Comparison of ENCODE assay signal across 28 mouse cellular contexts in the genomic region with DNA sequence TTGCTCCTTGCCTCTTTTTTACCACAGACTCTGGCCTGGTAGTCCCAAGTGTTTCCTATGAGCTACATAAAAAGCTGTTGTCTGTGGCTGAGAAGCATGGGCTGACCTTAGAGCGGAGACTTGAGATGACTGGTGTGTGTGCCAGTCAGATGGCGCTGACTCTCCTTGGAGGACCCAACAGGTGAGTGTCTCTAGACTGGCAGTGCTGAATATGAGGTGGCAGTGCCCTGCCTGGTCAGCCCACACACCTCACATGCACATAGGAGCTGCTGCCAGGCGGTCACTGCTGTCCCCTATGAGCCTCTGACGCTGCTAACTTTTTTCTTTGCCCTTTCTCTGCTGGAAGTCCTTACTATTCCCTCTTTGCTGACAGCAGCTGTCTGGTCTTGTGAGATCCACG. TPM values are rescaled to one million over a fixed set of nuclear protein-coding genes. Genes with fewer than 3 reads are reported as not detected.
A peak's percentile ranks its signal among the peaks of the same experiment; 100 is the strongest.
DNase-seq lines count a peak whose midpoint lies in the region; ATAC-seq and TF ChIP-seq lines count a peak whose summit lies in the region.
"Had no signal": no experiment of that assay in that cellular context is flagged by ENCODE, and none has a peak within 500 bp of the region (broad histone marks: within the 10 kb centered on the region; RNA-seq: fewer than 3 reads in every experiment).

No protein-coding gene starts in this region.

- H3K4me3 ChIP-seq in forebrain, embryonic 11.5 days (ENCODE audit: low read depth, low read length), result no peak overlapping the region
- no peak overlapping the region for H3K4me3 ChIP-seq in forebrain, embryonic 16.5 days (replicated peaks; ENCODE audit: low read length)
- no peak overlapping the region for H3K4me3 ChIP-seq in gastrocnemius, adult 2 months
- no peak overlapping the region for H3K4me3 ChIP-seq in brown adipose tissue, adult 24 weeks (ENCODE audit: insufficient read depth, low read depth, low read length)
- H3K4me3 ChIP-seq in liver, embryonic 11.5 days (ENCODE audit: low read depth, low read length), result no peak overlapping the region
- H3K4me3 ChIP-seq: embryonic facial prominence, embryonic 10.5 days; embryonic facial prominence, embryonic 12.5 days; forebrain, embryonic 12.5 days had no signal

- H3K9ac ChIP-seq in forebrain, embryonic 11.5 days (ENCODE audit: low read length), result no peak overlapping the region
- H3K9ac ChIP-seq in forebrain, embryonic 16.5 days (replicated peaks; ENCODE audit: low read depth, low read length), result no peak overlapping the region
- H3K9ac ChIP-seq in liver, embryonic 11.5 days (ENCODE audit: low read depth, low read length), result no peak overlapping the region
- H3K9ac ChIP-seq: embryonic facial prominence, embryonic 12.5 days; forebrain, embryonic 12.5 days; forebrain, postnatal 0 days had no signal

- TF ChIP-seq CTCF in gastrocnemius, adult 2 months (IDR thresholded peaks at IDR 0.05), result no peak

- no peaks in the 10 kb centered on the region for H3K27me3 ChIP-seq in forebrain, embryonic 11.5 days (ENCODE audit: control insufficient read depth, insufficient read depth, low read length)
- no peaks in the 10 kb centered on the region for H3K27me3 ChIP-seq in forebrain, embryonic 16.5 days (replicated peaks; ENCODE audit: control insufficient read depth, insufficient read depth, low read length)
- no peaks in the 10 kb centered on the region for H3K27me3 ChIP-seq in liver, embryonic 11.5 days (replicated peaks; ENCODE audit: control insufficient read depth, insufficient read depth, low read length)
- H3K27me3 ChIP-seq: CH12.LX; embryonic facial prominence, embryonic 12.5 days; forebrain, embryonic 12.5 days; Patski had no signal

- H3K36me3 ChIP-seq in forebrain, embryonic 11.5 days (ENCODE audit: control insufficient read depth, insufficient read depth, low read length), result no peaks in the 10 kb centered on the region
- no peaks in the 10 kb centered on the region; the same call in 1 of the 2 replicates for H3K36me3 ChIP-seq in forebrain, embryonic 16.5 days (ENCODE audit: control insufficient read depth, insufficient read depth)
- peaks cover 9% of the 10 kb centered on the region for H3K36me3 ChIP-seq in liver, embryonic 11.5 days (ENCODE audit: control insufficient read depth, insufficient read depth, low read length)

- no peak overlapping the region for H3K4me2 ChIP-seq in forebrain, embryonic 11.5 days (ENCODE audit: low read depth, low read length, severe bottlenecking)
- no peak overlapping the region for H3K4me2 ChIP-seq in forebrain, embryonic 16.5 days (ENCODE audit: low read length)
- no peak overlapping the region for H3K4me2 ChIP-seq in liver, embryonic 11.5 days
- H3K4me2 ChIP-seq: embryonic facial prominence, embryonic 12.5 days; forebrain, embryonic 12.5 days had no signal

- peak; percentile 35 for DNase-seq in forebrain, embryonic 11.5 days (ENCODE audit: low spot score)
- DNase-seq in gastrocnemius, adult 2 months, result peak; percentile 64
- no peak for DNase-seq in gastrocnemius, postnatal 10 days
- DNase-seq in heart, adult 11 months, result peak; percentile 78
- no peak for DNase-seq in heart, adult 8-10 months (ENCODE audit: low spot score)
- no peak for DNase-seq in liver, embryonic 11.5 days (ENCODE audit: low spot score)
- DNase-seq: adrenal gland, postnatal 10 days; adrenal gland, postnatal 25 days; cerebellum, adult 11-12 months; cerebellum, adult 2 months; cerebellum, adult 9-10 months; cerebellum, postnatal 10 days; cerebellum, postnatal 25 days; forebrain, postnatal 0 days had no signal

- no peak for ATAC-seq in forebrain, embryonic 11.5 days (replicated peaks; ENCODE audit: low FRiP score)
- ATAC-seq in forebrain, embryonic 16.5 days, result no peak
- ATAC-seq in liver, embryonic 11.5 days (replicated peaks; ENCODE audit: low FRiP score), result no peak
- ATAC-seq: activated CD4-positive, CD25-positive, alpha-beta regulatory T cell, adult 4 months; CD4-positive, CD25-positive, alpha-beta regulatory T cell, adult 4 months; forebrain, embryonic 14.5 days; forebrain, postnatal 0 days; Patski had no signal

- 92% methylated on average over 5 of the region's 5 CpGs for WGBS in forebrain, embryonic 11.5 days
- WGBS in forebrain, embryonic 16.5 days, result 89% methylated on average over 5 of the region's 5 CpGs
- WGBS in liver, embryonic 11.5 days, result 90% methylated on average over 5 of the region's 5 CpGs

- H3K4me1 ChIP-seq in forebrain, embryonic 11.5 days (replicated peaks; ENCODE audit: control insufficient read depth, insufficient read depth, low read length), result no peaks in the 10 kb centered on the region
- no peaks in the 10 kb centered on the region for H3K4me1 ChIP-seq in forebrain, embryonic 16.5 days (replicated peaks; ENCODE audit: control insufficient read depth, insufficient read depth, low read length)
- H3K4me1 ChIP-seq in brown adipose tissue, adult 24 weeks (ENCODE audit: control insufficient read depth, insufficient read depth, insufficient read length, low read length), result peaks cover 7% of the 10 kb centered on the region; the same call in 1 of the 2 replicates
- H3K4me1 ChIP-seq in liver, embryonic 11.5 days (replicated peaks; ENCODE audit: control insufficient read depth, insufficient read depth, low read length), result peaks cover 2% of the 10 kb centered on the region; the same call in 1 of the 2 replicates
- H3K4me1 ChIP-seq: embryonic facial prominence, embryonic 10.5 days; embryonic facial prominence, embryonic 12.5 days; forebrain, embryonic 12.5 days had no signal

- intact Hi-C loops in gastrocnemius, adult 2 months (cut with DNase I), result no loop called here

- no peak overlapping the region for H3K27ac ChIP-seq in forebrain, embryonic 11.5 days (ENCODE audit: low read depth, low read length)
- H3K27ac ChIP-seq in forebrain, embryonic 16.5 days (ENCODE audit: low read length), result no peak overlapping the region
- H3K27ac ChIP-seq in gastrocnemius, adult 2 months, result peak overlapping the region; percentile 75
- peak overlapping the region; percentile 6; the same call in 1 of the 2 replicates for H3K27ac ChIP-seq in brown adipose tissue, adult 24 weeks (replicated peaks; ENCODE audit: low read depth, low read length)
- H3K27ac ChIP-seq in liver, embryonic 11.5 days (ENCODE audit: low read depth, low read length), result no peak overlapping the region
- H3K27ac ChIP-seq: embryonic facial prominence, embryonic 10.5 days; embryonic facial prominence, embryonic 12.5 days; forebrain, embryonic 12.5 days had no signal

- no peaks in the 10 kb centered on the region for H3K9me3 ChIP-seq in forebrain, embryonic 11.5 days (ENCODE audit: control insufficient read depth, low read length)
- no peaks in the 10 kb centered on the region for H3K9me3 ChIP-seq in forebrain, embryonic 16.5 days (ENCODE audit: control insufficient read depth, low read length)
- H3K9me3 ChIP-seq in liver, embryonic 11.5 days (ENCODE audit: control insufficient read depth, low read length), result no peaks in the 10 kb centered on the region
- H3K9me3 ChIP-seq: embryonic facial prominence, embryonic 10.5 days; embryonic facial prominence, embryonic 12.5 days; forebrain, embryonic 12.5 days; G1E had no signal

RNA-seq across cellular contexts. Expression of gene Clk3, which starts 25.8 kb away (rescaled TPM):
- 91.5 and 102 TPM in 2 replicates for polyA plus RNA-seq in forebrain, embryonic 11.5 days (2014; fragmentation: Nextera tagmentation; extraction: Ambion mirVana)
- polyA plus RNA-seq in forebrain, embryonic 16.5 days (2015; fragmentation: Nextera tagmentation; extraction: Ambion mirVana), result 88.9 and 97.4 TPM in 2 replicates
- total RNA-seq in gastrocnemius, adult 2 months (2021), result 10 to 100 TPM; 45.4 to 50.4 TPM
- total RNA-seq in gastrocnemius, postnatal 10 days (2021), result 10 to 100 TPM; 34.8 to 45.3 TPM
- total RNA-seq in heart, adult 8-10 months (2022), result 10 to 100 TPM; 23.8 to 36.5 (median 29.3) TPM
- 22.3 and 26.6 TPM in 2 replicates for polyA plus RNA-seq in brown adipose tissue, adult 24 weeks (2012; ENCODE audit: insufficient read depth, insufficient read length, missing spikeins)
- polyA plus RNA-seq in liver, embryonic 11.5 days (2014; fragmentation: Nextera tagmentation; extraction: Ambion mirVana), result 85.0 and 85.1 TPM in 2 replicates

RNA-seq across cellular contexts. Expression of gene Edc3, which starts 31.5 kb away (rescaled TPM):
- polyA plus RNA-seq in forebrain, embryonic 11.5 days (2014; fragmentation: Nextera tagmentation; extraction: Ambion mirVana), result 25.1 and 27.4 TPM in 2 replicates
- polyA plus RNA-seq in forebrain, embryonic 16.5 days (2015; fragmentation: Nextera tagmentation; extraction: Ambion mirVana), result 37.0 and 39.2 TPM in 2 replicates
- total RNA-seq in gastrocnemius, adult 2 months (2021), result 1 to 10 TPM; 5.9 to 6.6 TPM
- 1 to 10 TPM; 7.8 to 8.5 TPM for total RNA-seq in gastrocnemius, postnatal 10 days (2021)
- 1 to 10 TPM; 3.6 to 5.3 (median 4.5) TPM for total RNA-seq in heart, adult 8-10 months (2022)
- 4.4 and 5.7 TPM in 2 replicates for polyA plus RNA-seq in brown adipose tissue, adult 24 weeks (2012; ENCODE audit: insufficient read depth, insufficient read length, missing spikeins)
- 22.2 and 23.5 TPM in 2 replicates for polyA plus RNA-seq in liver, embryonic 11.5 days (2014; fragmentation: Nextera tagmentation; extraction: Ambion mirVana)

RNA-seq across cellular contexts. Expression of gene Cyp1a1, which starts 52.1 kb away (rescaled TPM):
- polyA plus RNA-seq in forebrain, embryonic 11.5 days (2014; fragmentation: Nextera tagmentation; extraction: Ambion mirVana), result not detected in 2 replicates
- polyA plus RNA-seq in forebrain, embryonic 16.5 days (2015; fragmentation: Nextera tagmentation; extraction: Ambion mirVana), result 0.12 and 0.18 TPM in 2 replicates
- under 1 TPM; 0.36 to 0.53 TPM for total RNA-seq in gastrocnemius, adult 2 months (2021)
- under 1 TPM; 0.09 TPM for total RNA-seq in gastrocnemius, postnatal 10 days (2021)
- under 1 TPM in 2 of 4 experiments, not detected in 2; 0.14 to 0.69 TPM for total RNA-seq in heart, adult 8-10 months (2022)
- polyA plus RNA-seq in brown adipose tissue, adult 24 weeks (2012; ENCODE audit: insufficient read depth, insufficient read length, missing spikeins), result 2.6 and 4.5 TPM in 2 replicates
- polyA plus RNA-seq in liver, embryonic 11.5 days (2014; fragmentation: Nextera tagmentation; extraction: Ambion mirVana), result 0.66 and 0.92 TPM in 2 replicates
- total RNA-seq: G1E had no signal
- polyA plus RNA-seq: activated CD4-positive, CD25-positive, alpha-beta regulatory T cell, adult 4 months; CD4-positive, CD25-positive, alpha-beta regulatory T cell, adult 4 months; embryonic facial prominence, embryonic 12.5 days; forebrain, embryonic 12.5 days; forebrain, embryonic 14.5 days; G1E; Patski had no signal

RNA-seq across cellular contexts. Expression of gene Cyp1a2, which starts 56.4 kb away (rescaled TPM):
- not detected in 2 replicates for polyA plus RNA-seq in forebrain, embryonic 11.5 days (2014; fragmentation: Nextera tagmentation; extraction: Ambion mirVana)
- polyA plus RNA-seq in forebrain, embryonic 16.5 days (2015; fragmentation: Nextera tagmentation; extraction: Ambion mirVana), result not detected in 2 replicates
- total RNA-seq in gastrocnemius, adult 2 months (2021), result not detected
- total RNA-seq in gastrocnemius, postnatal 10 days (2021), result under 1 TPM in 1 of 2 experiments, not detected in 1; 0.14 TPM
- total RNA-seq in heart, adult 8-10 months (2022), result not detected
- not detected in 2 replicates for polyA plus RNA-seq in brown adipose tissue, adult 24 weeks (2012; ENCODE audit: insufficient read depth, insufficient read length, missing spikeins)
- not detected in 2 replicates for polyA plus RNA-seq in liver, embryonic 11.5 days (2014; fragmentation: Nextera tagmentation; extraction: Ambion mirVana)
- total RNA-seq: adrenal gland, postnatal 25 days; CH12.LX; forebrain, postnatal 0 days; G1E had no signal
- polyA plus RNA-seq: activated CD4-positive, CD25-positive, alpha-beta regulatory T cell, adult 4 months; brain, embryonic 14.5 days; CD4-positive, CD25-positive, alpha-beta regulatory T cell, adult 4 months; cerebellum, adult 2 months; cortical plate, adult 2 months; embryonic facial prominence, embryonic 10.5 days; embryonic facial prominence, embryonic 12.5 days; embryonic facial prominence, embryonic 14.5 days; forebrain, embryonic 12.5 days; forebrain, embryonic 14.5 days; forebrain, postnatal 0 days; G1E; Patski had no signal

Comparison
In these comparisons a context has a peak if more than half of its experiments do, and no peak if none do; other contexts are left out.
1. DNase-seq: peak in forebrain, embryonic 11.5 days (single experiment), gastrocnemius, adult 2 months (single experiment) and heart, adult 11 months (single experiment); none in gastrocnemius, postnatal 10 days (single experiment), heart, adult 8-10 months (single experiment) and liver, embryonic 11.5 days (single experiment).
2. H3K27ac ChIP-seq: peak in gastrocnemius, adult 2 months (single experiment) and brown adipose tissue, adult 24 weeks (single experiment); none in forebrain, embryonic 11.5 days (single experiment), forebrain, embryonic 16.5 days (single experiment) and liver, embryonic 11.5 days (single experiment).